Mouse (Mus musculus): ENCODE results near the gene Inpp5k.
A peak's percentile ranks its signal among the peaks of the same experiment; 100 is the strongest.

Inpp5k gene

DNA sequence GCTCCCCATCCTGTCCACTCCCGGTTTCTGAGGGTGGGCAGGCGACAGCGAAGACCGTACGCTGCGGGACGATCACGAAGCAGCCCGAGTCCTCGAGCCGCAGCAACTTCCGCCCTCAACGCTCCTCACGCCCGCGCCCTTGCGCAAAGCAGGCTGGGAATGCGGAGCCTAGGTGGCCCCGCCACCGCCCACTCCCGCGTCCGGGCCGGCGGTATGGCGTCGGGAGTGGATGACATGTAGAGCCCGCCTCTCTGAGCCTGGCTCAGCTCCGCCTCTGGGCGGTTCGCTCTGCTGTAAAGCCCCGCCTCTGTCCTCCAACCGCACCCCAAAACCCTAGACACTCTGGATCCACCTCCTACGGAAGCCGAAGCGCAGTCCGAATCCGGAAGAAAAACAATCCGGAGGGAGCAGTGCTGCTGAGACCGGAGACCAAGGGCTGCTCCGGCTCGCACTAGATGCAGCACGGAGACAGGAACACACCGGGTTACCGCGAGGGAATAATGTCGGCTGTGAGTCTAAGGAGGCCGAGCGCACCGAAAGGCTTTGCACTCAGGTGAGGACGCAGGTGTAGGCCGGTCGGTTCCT is at the start of gene Inpp5k:
Gene Inpp5k (plus strand): TSS at position 344 of the 585 bp plus-strand sequence.
- H3K36me3 ChIP-seq (ENCODE audit: insufficient read depth, low read length): peaks cover 72% of the 10 kb centered on the region
- peaks cover 76% of the 10 kb centered on the region for H3K4me1 ChIP-seq (replicated peaks; ENCODE audit: low read depth, low read length)
- TF ChIP-seq NANOG (IDR thresholded peaks at IDR 0.05; ENCODE audit: borderline replicate concordance, low read length): no peak
- no peak for TF ChIP-seq CTCF (conservative IDR thresholded peaks at IDR 0.05; ENCODE audit: low read length)
- TF ChIP-seq POU5F1 (IDR thresholded peaks at IDR 0.05; ENCODE audit: borderline replicate concordance, low read length): no peak
- no peaks in the 10 kb centered on the region for H3K9me3 ChIP-seq (ENCODE audit: low read length)
- H3K27me3 ChIP-seq (ENCODE audit: insufficient read depth, low read length): no peaks in the 10 kb centered on the region
- H3K4me3 ChIP-seq (replicated peaks; ENCODE audit: low read length): peak within 1 kb of the TSS; percentile 91

DNA sequence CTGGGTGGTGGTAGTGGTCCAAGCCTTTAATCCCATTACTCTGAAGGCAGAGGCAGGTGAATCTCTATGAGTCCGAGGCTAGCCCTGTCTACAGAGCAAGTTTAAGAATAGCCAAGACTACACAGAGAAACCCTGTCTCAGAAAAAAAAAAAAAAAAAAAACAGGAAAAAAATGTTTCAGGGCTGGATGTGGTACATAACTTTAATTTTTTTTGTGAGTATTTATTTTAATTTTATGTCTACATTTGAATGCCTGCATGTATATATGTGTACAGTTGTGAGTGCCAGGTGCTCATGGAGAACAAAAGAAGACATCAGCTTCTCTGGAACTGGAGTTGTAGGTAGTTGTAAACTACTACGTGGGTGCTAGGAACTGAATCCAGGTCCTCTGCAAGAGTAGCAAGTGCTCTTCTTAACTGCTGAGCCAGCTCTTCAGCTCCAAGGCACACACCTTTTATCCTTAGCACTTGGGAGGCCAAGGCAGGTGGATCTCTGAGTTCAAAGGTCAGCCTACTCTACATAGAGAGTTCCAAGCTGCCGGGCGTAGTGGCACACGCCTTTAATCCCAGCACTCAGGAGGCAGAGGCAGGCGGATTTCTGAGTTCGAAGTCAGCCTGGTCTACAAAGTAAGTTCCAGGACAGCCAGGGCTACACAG is 49.2 kb upstream of the Inpp5k start:
- no peak overlapping the region for H3K4me3 ChIP-seq (replicated peaks; ENCODE audit: low read length)
- no peaks in the 10 kb centered on the region for H3K27me3 ChIP-seq (ENCODE audit: insufficient read depth, low read length)
- H3K36me3 ChIP-seq (ENCODE audit: insufficient read depth, low read length): no peaks in the 10 kb centered on the region
- H3K4me1 ChIP-seq (replicated peaks; ENCODE audit: low read depth, low read length): no peaks in the 10 kb centered on the region
- no peak for TF ChIP-seq NANOG (IDR thresholded peaks at IDR 0.05; ENCODE audit: borderline replicate concordance, low read length)
- TF ChIP-seq CTCF (conservative IDR thresholded peaks at IDR 0.05; ENCODE audit: low read length): no peak
- no peak for TF ChIP-seq POU5F1 (IDR thresholded peaks at IDR 0.05; ENCODE audit: borderline replicate concordance, low read length)
- no peaks in the 10 kb centered on the region for H3K9me3 ChIP-seq (ENCODE audit: low read length)

DNA sequence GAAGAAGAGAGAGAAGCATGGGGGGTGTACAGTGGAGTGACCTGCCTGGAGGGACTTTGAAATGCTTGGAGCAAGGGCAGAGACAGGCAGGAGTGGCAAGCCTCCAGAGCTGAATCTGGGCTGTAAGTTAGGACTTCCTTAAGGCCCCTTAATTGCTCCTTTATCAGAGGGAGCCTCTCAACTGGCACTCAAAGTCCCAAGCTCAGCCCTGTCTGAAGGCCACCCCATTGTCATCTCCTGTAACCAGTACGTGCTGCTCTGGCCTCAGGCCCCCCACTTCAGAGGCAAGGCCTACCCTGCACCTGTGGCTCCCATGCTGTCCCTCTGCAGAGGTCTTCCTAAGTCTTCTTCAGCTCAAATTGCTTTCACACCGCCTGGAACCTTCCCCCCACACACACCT is 47.3 kb upstream of the Inpp5k start:
- TF ChIP-seq POU5F1 (IDR thresholded peaks at IDR 0.05; ENCODE audit: borderline replicate concordance, low read length) (no peak), NANOG (IDR thresholded peaks at IDR 0.05; ENCODE audit: borderline replicate concordance, low read length) (no peak), CTCF (conservative IDR thresholded peaks at IDR 0.05; ENCODE audit: low read length) (no peak)
- Histone ChIP-seq H3K36me3 (ENCODE audit: insufficient read depth, low read length) (no peaks in the 10 kb centered on the region), H3K4me3 (replicated peaks; ENCODE audit: low read length) (no peak overlapping the region), H3K4me1 (replicated peaks; ENCODE audit: low read depth, low read length) (peaks cover 4% of the 10 kb centered on the region), H3K27me3 (ENCODE audit: insufficient read depth, low read length) (no peaks in the 10 kb centered on the region), H3K9me3 (ENCODE audit: low read length) (no peaks in the 10 kb centered on the region)

DNA sequence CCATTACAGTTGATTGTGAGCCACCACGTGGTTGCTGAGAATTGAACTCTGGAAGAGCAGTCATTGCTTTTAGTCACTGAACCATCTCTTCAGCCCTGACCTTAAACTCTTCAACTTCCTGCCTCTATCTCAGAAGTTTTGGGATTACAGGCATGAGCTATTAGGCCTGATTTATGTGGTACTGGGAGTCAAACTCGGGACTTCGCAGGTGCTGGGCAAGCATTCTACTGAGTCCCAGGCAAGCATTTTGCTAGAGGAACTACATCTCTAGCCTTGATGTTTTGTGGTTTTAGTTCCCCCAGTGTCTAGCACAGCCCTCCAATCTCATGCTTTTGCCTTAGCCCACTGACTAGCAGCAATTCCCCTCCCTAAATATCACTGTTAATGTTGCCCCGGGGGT is 45.7 kb upstream of the Inpp5k start:
- TF ChIP-seq CTCF (conservative IDR thresholded peaks at IDR 0.05; ENCODE audit: low read length) (no peak), NANOG (IDR thresholded peaks at IDR 0.05; ENCODE audit: borderline replicate concordance, low read length) (no peak), POU5F1 (IDR thresholded peaks at IDR 0.05; ENCODE audit: borderline replicate concordance, low read length) (no peak)
- Histone ChIP-seq H3K36me3 (ENCODE audit: insufficient read depth, low read length) (peaks cover 2% of the 10 kb centered on the region; the same call in 1 of the 2 replicates), H3K4me3 (replicated peaks; ENCODE audit: low read length) (no peak overlapping the region), H3K4me1 (replicated peaks; ENCODE audit: low read depth, low read length) (peaks cover 16% of the 10 kb centered on the region), H3K9me3 (ENCODE audit: low read length) (no peaks in the 10 kb centered on the region), H3K27me3 (ENCODE audit: insufficient read depth, low read length) (no peaks in the 10 kb centered on the region)

GRCm38 (mm10) chr11:75585978-75586377 is 44.8 kb upstream of the Inpp5k start:
- peaks cover 16% of the 10 kb centered on the region for H3K4me1 ChIP-seq (replicated peaks; ENCODE audit: low read depth, low read length)
- no peak overlapping the region for H3K4me3 ChIP-seq (replicated peaks; ENCODE audit: low read length)
- peaks cover 6% of the 10 kb centered on the region; the same call in 1 of the 2 replicates for H3K36me3 ChIP-seq (ENCODE audit: insufficient read depth, low read length)
- H3K9me3 ChIP-seq (ENCODE audit: low read length): no peaks in the 10 kb centered on the region
- TF ChIP-seq NANOG (IDR thresholded peaks at IDR 0.05; ENCODE audit: borderline replicate concordance, low read length): no peak
- no peak for TF ChIP-seq CTCF (conservative IDR thresholded peaks at IDR 0.05; ENCODE audit: low read length)
- TF ChIP-seq POU5F1 (IDR thresholded peaks at IDR 0.05; ENCODE audit: borderline replicate concordance, low read length): no peak
- H3K27me3 ChIP-seq (ENCODE audit: insufficient read depth, low read length): no peaks in the 10 kb centered on the region

- Histone ChIP-seq H3K9me3 (ENCODE audit: low read length) (no peaks in the 10 kb centered on the region), H3K36me3 (ENCODE audit: insufficient read depth, low read length) (peaks cover 14% of the 10 kb centered on the region), H3K4me3 (replicated peaks; ENCODE audit: low read length) (no peak overlapping the region), H3K4me1 (replicated peaks; ENCODE audit: low read depth, low read length) (peaks cover 25% of the 10 kb centered on the region), H3K27me3 (ENCODE audit: insufficient read depth, low read length) (no peaks in the 10 kb centered on the region)
- TF ChIP-seq CTCF (conservative IDR thresholded peaks at IDR 0.05; ENCODE audit: low read length) (no peak), NANOG (IDR thresholded peaks at IDR 0.05; ENCODE audit: borderline replicate concordance, low read length) (no peak), POU5F1 (IDR thresholded peaks at IDR 0.05; ENCODE audit: borderline replicate concordance, low read length) (no peak)
Measured at GRCm38 (mm10) chr11:75586963-75587362, 43.8 kb upstream of the Inpp5k start.

DNA sequence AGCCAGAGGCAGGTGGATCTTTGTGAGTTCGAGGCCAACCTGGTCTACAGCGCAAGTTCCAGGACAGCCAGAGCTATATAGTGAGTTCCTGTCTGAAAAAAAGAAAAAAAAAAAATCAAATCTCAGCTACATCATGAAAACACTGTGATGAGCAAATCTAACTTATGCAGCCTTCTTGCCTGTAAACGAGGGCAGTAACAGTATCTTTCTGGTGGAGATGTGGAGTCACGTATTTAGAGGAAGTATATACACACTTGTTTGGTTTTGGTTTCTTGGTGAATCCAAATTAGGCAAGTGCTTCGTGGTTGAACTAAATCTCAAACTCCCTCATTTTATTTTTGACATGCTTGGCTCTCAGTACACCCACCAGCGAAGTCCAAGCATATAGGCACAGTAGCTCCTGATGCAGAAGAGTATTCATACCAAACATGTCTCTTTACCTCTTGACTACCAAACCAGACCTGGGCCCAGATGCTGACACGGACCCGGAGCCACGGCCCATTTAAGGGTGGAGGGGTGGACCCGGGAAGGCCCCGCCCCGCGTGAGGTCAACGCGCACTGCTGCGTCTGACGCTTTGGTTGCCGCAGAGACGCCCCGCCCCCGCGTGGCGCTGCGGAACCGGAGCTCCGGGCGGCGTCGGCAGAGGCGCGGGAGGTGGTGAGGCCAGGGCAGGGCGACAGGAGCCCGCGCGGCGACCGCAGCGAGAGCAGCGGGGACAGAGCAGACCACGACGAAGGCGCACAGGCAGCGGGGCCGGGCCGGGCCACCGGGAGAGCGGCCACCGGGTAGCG is 43.1 kb upstream of the Inpp5k start, which contains the start of gene Pitpna:
Gene Pitpna (plus strand): TSS at position 605 of the 792 bp plus-strand sequence.
- H3K4me1 ChIP-seq (replicated peaks; ENCODE audit: low read depth, low read length): peaks cover 32% of the 10 kb centered on the region
- H3K36me3 ChIP-seq (ENCODE audit: insufficient read depth, low read length): peaks cover 20% of the 10 kb centered on the region
- no peaks in the 10 kb centered on the region for H3K27me3 ChIP-seq (ENCODE audit: insufficient read depth, low read length)
- TF ChIP-seq POU5F1 (IDR thresholded peaks at IDR 0.05; ENCODE audit: borderline replicate concordance, low read length) (no peak), NANOG (IDR thresholded peaks at IDR 0.05; ENCODE audit: borderline replicate concordance, low read length) (no peak), CTCF (conservative IDR thresholded peaks at IDR 0.05; ENCODE audit: low read length) (no peak)
- peak within 1 kb of the TSS; percentile 94 for H3K4me3 ChIP-seq (replicated peaks; ENCODE audit: low read length)
- no peaks in the 10 kb centered on the region for H3K9me3 ChIP-seq (ENCODE audit: low read length)

GRCm38 (mm10) chr11:75588285-75588941 is 42.4 kb upstream of the Inpp5k start:
- Histone ChIP-seq H3K4me3 (replicated peaks; ENCODE audit: low read length) (peak overlapping the region; percentile 94), H3K9me3 (ENCODE audit: low read length) (no peaks in the 10 kb centered on the region), H3K36me3 (ENCODE audit: insufficient read depth, low read length) (peaks cover 27% of the 10 kb centered on the region), H3K27me3 (ENCODE audit: insufficient read depth, low read length) (no peaks in the 10 kb centered on the region), H3K4me1 (replicated peaks; ENCODE audit: low read depth, low read length) (peaks cover 35% of the 10 kb centered on the region)
- TF ChIP-seq POU5F1 (IDR thresholded peaks at IDR 0.05; ENCODE audit: borderline replicate concordance, low read length): no peak
- TF ChIP-seq NANOG (IDR thresholded peaks at IDR 0.05; ENCODE audit: borderline replicate concordance, low read length): no peak
- TF ChIP-seq CTCF (conservative IDR thresholded peaks at IDR 0.05; ENCODE audit: low read length): no peak

All from E14TG2a.4 (cell line).